Mouse (Mus musculus): ENCODE measurements at regions not wholly inside any gene's neighbourhood (a gene's known extent, or its start where the extent isn't known, plus 50 kb on each side); places are given as distances from the start of the nearest gene placed in this dataset.

DNA sequence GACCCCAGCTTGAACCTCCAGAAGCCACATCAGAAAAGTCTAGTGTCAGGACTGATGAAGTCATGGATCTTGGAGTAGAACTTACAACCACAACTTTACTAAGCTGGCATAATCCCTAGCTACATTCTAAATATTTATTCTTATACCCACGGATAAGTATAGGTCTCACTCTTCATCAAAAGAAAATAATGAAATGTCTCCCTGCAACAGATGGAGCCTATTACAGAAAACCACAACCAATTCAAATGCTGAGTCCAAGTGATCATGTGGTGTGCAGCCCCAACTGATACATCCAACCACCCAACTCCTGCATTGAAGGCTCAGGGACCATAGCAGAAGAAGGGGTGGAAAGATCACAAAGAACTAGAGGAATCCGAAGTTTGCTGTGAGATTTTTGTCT lies 137.8 kb downstream of the Srek1 start:
- no peak for TF ChIP-seq CTCF (IDR thresholded peaks at IDR 0.05; ENCODE audit: low read depth)
- no peak for TF ChIP-seq EP300 (optimal IDR thresholded peaks at IDR 0.05)
